Mouse (Mus musculus) G1E (cell line): Measurements from ENCODE around the gene Tmem174.

Source experiments
- CTCF ChIP-seq: IDR thresholded peaks from 2 replicates; pipeline ENCODE4 v1.5.1; 2012; ENCODE audit warnings: low read depth, low read length, inconsistent platforms, mixed read lengths
- GATA1 ChIP-seq: IDR thresholded peaks from 2 replicates; pipeline ENCODE4 v1.6.1; 2012; ENCODE audit warnings: borderline replicate concordance, low read length, inconsistent platforms, mixed read lengths
- GATA2 ChIP-seq: IDR thresholded peaks from 2 replicates; pipeline ENCODE4 v1.6.1; 2012; ENCODE audit warnings: low read depth, low read length, inconsistent platforms, borderline replicate concordance
- TAL1 ChIP-seq: conservative IDR thresholded peaks from 2 replicates; pipeline ENCODE4 v1.6.1; 2012; ENCODE audit warnings: low read depth, low read length, inconsistent platforms, mixed read lengths

- TF ChIP-seq TAL1 (no peak), GATA2 (no peak), CTCF (no peak), GATA1 (no peak)
Observed at GRCm38 (mm10) chr13:98680470-98681060, 43.4 kb upstream of the Tmem174 start.
